10 mouse cellular contexts compared by ENCODE assay signal in genomic region chr14:20162686-20163085, GRCm38 (mm10). TPM values are rescaled to one million over a fixed set of nuclear protein-coding genes. Genes with fewer than 3 reads are reported as not detected.
DNase-seq lines count a peak whose midpoint lies in the region; ATAC-seq lines count a peak whose summit lies in the region.
"Had no signal": no experiment of that assay in that cellular context is flagged by ENCODE, and none has a peak within 500 bp of the region (broad histone marks: within the 10 kb centered on the region; RNA-seq: fewer than 3 reads in every experiment).

No protein-coding gene starts in this region.

- no peak for ATAC-seq in embryonic facial prominence, embryonic 13.5 days (ENCODE audit: insufficient number of reproducible peaks, insufficient read depth, low FRiP score, low TSS enrichment, low read depth)
- ATAC-seq in megakaryocyte-erythroid progenitor cell, adult 5-6 weeks (replicated peaks; ENCODE audit: low FRiP score, low TSS enrichment, poor library complexity, severe bottlenecking): peak; percentile 38; the same call in 1 of the 2 replicates
- no peak for ATAC-seq in forebrain, embryonic 14.5 days

- no peaks in the 10 kb centered on the region for H3K9me3 ChIP-seq in embryonic facial prominence, embryonic 13.5 days
- no peaks in the 10 kb centered on the region for H3K9me3 ChIP-seq in embryonic facial prominence, embryonic 10.5 days
- H3K9me3 ChIP-seq in forebrain, embryonic 14.5 days (replicated peaks; ENCODE audit: control insufficient read depth, low read length): no peaks in the 10 kb centered on the region
- H3K9me3 ChIP-seq: hindbrain, embryonic 13.5 days; midbrain, embryonic 10.5 days had no signal

- no peak for DNase-seq in embryonic facial prominence, embryonic 10.5 days (ENCODE audit: low spot score)
- DNase-seq in kidney, adult 8-10 months: peak; percentile 57 to 72
- DNase-seq in kidney, adult 18-20 months: no peak
- peak; percentile 56 for DNase-seq in gastrocnemius, postnatal 25 days
- DNase-seq in left cerebral cortex, adult 18-20 months (ENCODE audit: low spot score in 2 of 2): no peak
- no peak for DNase-seq in forebrain, embryonic 14.5 days (ENCODE audit: low spot score)

- H3K4me3 ChIP-seq in embryonic facial prominence, embryonic 13.5 days: no peak overlapping the region
- no peak overlapping the region for H3K4me3 ChIP-seq in embryonic facial prominence, embryonic 10.5 days
- no peak overlapping the region for H3K4me3 ChIP-seq in forebrain, embryonic 14.5 days (ENCODE audit: low read depth, low read length)
- H3K4me3 ChIP-seq: hindbrain, embryonic 13.5 days; midbrain, embryonic 10.5 days had no signal

- H3K9ac ChIP-seq in embryonic facial prominence, embryonic 13.5 days: no peak overlapping the region
- no peak overlapping the region for H3K9ac ChIP-seq in forebrain, embryonic 14.5 days (ENCODE audit: low read length)
- H3K9ac ChIP-seq: hindbrain, embryonic 13.5 days had no signal

- H3K36me3 ChIP-seq in embryonic facial prominence, embryonic 13.5 days: no peaks in the 10 kb centered on the region
- H3K36me3 ChIP-seq in embryonic facial prominence, embryonic 10.5 days (replicated peaks): peaks cover 12% of the 10 kb centered on the region
- H3K36me3 ChIP-seq in forebrain, embryonic 14.5 days (ENCODE audit: control insufficient read depth, insufficient read depth, low read length): no peaks in the 10 kb centered on the region
- H3K36me3 ChIP-seq: hindbrain, embryonic 13.5 days had no signal

- H3K27ac ChIP-seq in embryonic facial prominence, embryonic 13.5 days: 0 out of 2 replicates have a peak overlapping the region, but pooled peaks have one; percentile 5
- no peak overlapping the region for H3K27ac ChIP-seq in embryonic facial prominence, embryonic 10.5 days (replicated peaks)
- no peak overlapping the region for H3K27ac ChIP-seq in forebrain, embryonic 14.5 days (ENCODE audit: low read depth, low read length)
- H3K27ac ChIP-seq: hindbrain, embryonic 13.5 days had no signal

- WGBS in embryonic facial prominence, embryonic 13.5 days: 53% methylated on average over 6 of the region's 6 CpGs
- 81% methylated on average over 6 of the region's 6 CpGs for WGBS in embryonic facial prominence, embryonic 10.5 days
- whole genome bisulfite sequencing in forebrain, embryonic 14.5 days: 84% methylated on average over 6 of the region's 6 CpGs

- no peak overlapping the region for H3K4me2 ChIP-seq in embryonic facial prominence, embryonic 13.5 days
- H3K4me2 ChIP-seq in forebrain, embryonic 14.5 days (ENCODE audit: low read length): no peak overlapping the region
- H3K4me2 ChIP-seq: hindbrain, embryonic 13.5 days had no signal

- peaks cover 24% of the 10 kb centered on the region for H3K4me1 ChIP-seq in embryonic facial prominence, embryonic 13.5 days
- H3K4me1 ChIP-seq in embryonic facial prominence, embryonic 10.5 days: peaks cover 52% of the 10 kb centered on the region
- no peaks in the 10 kb centered on the region for H3K4me1 ChIP-seq in forebrain, embryonic 14.5 days (ENCODE audit: control insufficient read depth, insufficient read depth, low read length)

- H3K27me3 ChIP-seq in embryonic facial prominence, embryonic 13.5 days: no peaks in the 10 kb centered on the region
- no peaks in the 10 kb centered on the region for H3K27me3 ChIP-seq in embryonic facial prominence, embryonic 10.5 days (replicated peaks; ENCODE audit: low read depth, poor library complexity, severe bottlenecking)
- H3K27me3 ChIP-seq in forebrain, embryonic 14.5 days (replicated peaks; ENCODE audit: control insufficient read depth, insufficient read depth, low read length): no peaks in the 10 kb centered on the region
- H3K27me3 ChIP-seq: hindbrain, embryonic 13.5 days had no signal

RNA-seq across cellular contexts. Expression of gene Kcnk5, which starts 18.9 kb away (rescaled TPM):
- 4.9 and 5.0 TPM in 2 replicates for polyA plus RNA-seq in embryonic facial prominence, embryonic 13.5 days (2015; fragmentation: Nextera tagmentation; extraction: Ambion mirVana)
- 9.3 and 10.7 TPM in 2 replicates for polyA plus RNA-seq in embryonic facial prominence, embryonic 10.5 days (2016; fragmentation: Nextera tagmentation; extraction: Ambion mirVana)
- under 1 TPM; 0.28 to 0.70 TPM for total RNA-seq in gastrocnemius, postnatal 25 days (2021)
- total RNA-seq in megakaryocyte-erythroid progenitor cell, adult 5-6 weeks (2014; fragmentation: Nextera tagmentation): 7.4 and 7.7 TPM in 2 replicates
- 5.4 and 9.4 TPM in 2 replicates for total RNA-seq in megakaryocyte-erythroid progenitor cell, adult 5-6 weeks (2017)
- under 1 TPM; 0.21 to 0.37 TPM for total RNA-seq in left cerebral cortex, adult 18-20 months (2021)
- 2.5 and 3.1 TPM in 2 replicates for polyA plus RNA-seq in forebrain, embryonic 14.5 days (2014; fragmentation: Nextera tagmentation; extraction: Ambion mirVana)

RNA-seq across cellular contexts. Expression of gene Saysd1, which starts 24.4 kb away (rescaled TPM):
- 12.0 and 18.7 TPM in 2 replicates for polyA plus RNA-seq in embryonic facial prominence, embryonic 13.5 days (2015; fragmentation: Nextera tagmentation; extraction: Ambion mirVana)
- 9.2 and 11.1 TPM in 2 replicates for polyA plus RNA-seq in embryonic facial prominence, embryonic 10.5 days (2016; fragmentation: Nextera tagmentation; extraction: Ambion mirVana)
- 1 to 10 TPM; 2.0 to 3.0 TPM for total RNA-seq in gastrocnemius, postnatal 25 days (2021)
- total RNA-seq in megakaryocyte-erythroid progenitor cell, adult 5-6 weeks (2014; fragmentation: Nextera tagmentation): 2.1 and 3.9 TPM in 2 replicates
- 1.6 and 2.1 TPM in 2 replicates for total RNA-seq in megakaryocyte-erythroid progenitor cell, adult 5-6 weeks (2017)
- total RNA-seq in left cerebral cortex, adult 18-20 months (2021): 1 to 10 TPM; 4.1 to 4.3 TPM
- polyA plus RNA-seq in forebrain, embryonic 14.5 days (2014; fragmentation: Nextera tagmentation; extraction: Ambion mirVana): 18.4 and 19.3 TPM in 2 replicates

Comparison
In these comparisons a context has a peak if more than half of its experiments do, and no peak if none do; other contexts are left out.
1. DNase-seq: peak in kidney, adult 8-10 months (2 of 2) and gastrocnemius, postnatal 25 days (single experiment); none in embryonic facial prominence, embryonic 10.5 days (single experiment), kidney, adult 18-20 months (single experiment), left cerebral cortex, adult 18-20 months (0 of 2) and forebrain, embryonic 14.5 days (single experiment).